Mouse (Mus musculus) forebrain, embryonic 14.5 days (tissue): Measurements from ENCODE around the gene Cdc42ep1. TPM values are rescaled to one million over a fixed set of nuclear protein-coding genes. Genes with fewer than 3 reads are reported as not detected.
A peak's percentile ranks its signal among the peaks of the same experiment; 100 is the strongest.

Experiments used
- ATAC-seq: fragments of 200-750 bp; cut with Nextera tagmentation; 2 replicates; pipeline ENCODE4 v1.8.0; 2017; ENCODE audit warnings: mild to moderate bottlenecking, moderate library complexity
- DNase-seq: peaks from one replicate; pipeline ENCODE4 v3.0.0-alpha.2; 2015; ENCODE audit warnings: low spot score
- H3K27ac ChIP-seq: fragments of 300-500 bp; sonication (generic); 2 replicates; pipeline ENCODE4 v1.5.1; 2014; ENCODE audit warnings: low read depth, mild to moderate bottlenecking, control low read depth, low read length, moderate library complexity
- H3K27me3 ChIP-seq: fragments of 300-500 bp; sonication (generic); replicated peaks from 2 replicates; pipeline ENCODE4 v1.6.1; 2014; ENCODE audit warnings: low read length, control low read depth, mixed read lengths; ENCODE audit not compliant: control insufficient read depth, insufficient read depth
- H3K36me3 ChIP-seq: fragments of 300-500 bp; sonication (generic); 2 replicates; pipeline ENCODE4 v1.6.1; 2014; ENCODE audit warnings: low read length, control low read depth; ENCODE audit not compliant: control insufficient read depth, insufficient read depth
- H3K4me1 ChIP-seq: fragments of 300-500 bp; sonication (generic); 2 replicates; pipeline ENCODE4 v1.6.1; 2014; ENCODE audit warnings: antibody characterized with exemption, low read length, control low read depth; ENCODE audit not compliant: control insufficient read depth, insufficient read depth
- H3K4me2 ChIP-seq: fragments of 300-500 bp; sonication (generic); 2 replicates; pipeline ENCODE4 v1.6.1; 2014; ENCODE audit warnings: mild to moderate bottlenecking, control low read depth, low read length
- H3K4me3 ChIP-seq: fragments of 300-500 bp; sonication (generic); 2 replicates; pipeline ENCODE4 v1.5.1; 2014; ENCODE audit warnings: low read depth, low read length, control low read depth
- H3K9ac ChIP-seq: fragments of 300-500 bp; sonication (generic); 2 replicates; pipeline ENCODE4 v1.6.1; 2014; ENCODE audit warnings: mild to moderate bottlenecking, low read length, control low read depth, moderate library complexity
- H3K9me3 ChIP-seq: fragments of 300-500 bp; sonication (generic); replicated peaks from 2 replicates; pipeline ENCODE4 v1.6.1; 2016; ENCODE audit warnings: low read length, control low read depth, mixed read lengths; ENCODE audit not compliant: control insufficient read depth
- WGBS: fragments of 180-500 bp; shearing (Covaris S2); extraction: QIAGEN DNeasy Blood & Tissue Kit; methylation state at CpG from one replicate; pipeline ENCODE4 v1.1.7; 2014; 5-methylcytosine and 5-hydroxymethylcytosine counted together
- microRNA-seq: library from miRNA; unstranded; fragments of <30 nt; microRNA quantifications from one replicate; pipeline ENCODE4, GENCODE M21; 2016
- polyA plus RNA-seq: library from polyadenylated mRNA; unstranded; fragments of >200 nt; fragmentation: Nextera tagmentation; extraction: Ambion mirVana; gene quantifications from 2 replicates; pipeline ENCODE4 v1.2.1, GENCODE M21; 2014

The Cdc42ep1 gene
- polyA plus RNA-seq, 1 experiment from 2014 or later, result 5.1 TPM

- ATAC-seq (no peak), DNase-seq (no peak)
- H3K36me3 ChIP-seq, result peaks cover 41% of the 10 kb centered on the region
- H3K27ac ChIP-seq, result no peak overlapping the region
- H3K4me3 ChIP-seq, result no peak overlapping the region
- WGBS, result 97% methylated on average over 2 of the region's 2 CpGs
- H3K9ac ChIP-seq, result no peak overlapping the region
- peaks cover 4% of the 10 kb centered on the region; the same call in 1 of the 2 replicates for H3K4me1 ChIP-seq
- H3K9me3 ChIP-seq, result no peaks in the 10 kb centered on the region
- no peak overlapping the region for H3K4me2 ChIP-seq
- H3K27me3 ChIP-seq, result 0 out of 2 replicates have a peak, but pooled peaks cover under 1% of the 10 kb centered on the region
Observed at GRCm38 (mm10) chr15:78895741-78896140, 53.3 kb downstream of the Cdc42ep1 start.

GRCm38 (mm10) chr15:78896149-78896548 lies 53.7 kb downstream of the Cdc42ep1 start:
- Histone ChIP-seq H3K36me3 (peaks cover 37% of the 10 kb centered on the region), H3K4me1 (peaks cover 4% of the 10 kb centered on the region; the same call in 1 of the 2 replicates), H3K9ac (no peak overlapping the region), H3K27ac (no peak overlapping the region), H3K4me3 (no peak overlapping the region), H3K27me3 (0 out of 2 replicates have a peak, but pooled peaks cover 3% of the 10 kb centered on the region), H3K9me3 (no peaks in the 10 kb centered on the region), H3K4me2 (no peak overlapping the region)
- 96% methylated on average over 3 of the region's 3 CpGs for WGBS
- ATAC-seq (no peak), DNase-seq (no peak)

DNA sequence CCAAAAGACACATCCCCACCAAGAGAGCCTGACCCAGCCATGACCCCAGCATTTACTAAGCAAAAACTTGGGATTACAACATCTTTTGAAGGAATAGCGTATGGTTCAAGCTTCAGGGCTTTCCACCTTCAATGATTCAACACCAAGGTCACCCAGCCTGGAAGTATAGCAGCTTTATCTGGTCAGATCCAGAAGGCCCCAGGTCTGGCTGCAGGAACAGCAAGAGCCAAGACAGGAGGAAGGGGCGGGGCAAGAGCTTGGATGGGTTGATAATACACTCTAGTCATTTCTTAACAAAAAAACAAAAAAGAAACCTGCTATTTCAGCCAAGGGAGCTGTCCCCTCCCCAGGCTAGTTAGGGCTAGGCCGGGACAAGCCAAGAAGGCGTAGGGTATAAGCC lies 55.1 kb downstream of the Cdc42ep1 start:
- Histone ChIP-seq H3K4me1 (peaks cover 4% of the 10 kb centered on the region; the same call in 1 of the 2 replicates), H3K36me3 (peaks cover 24% of the 10 kb centered on the region), H3K9me3 (no peaks in the 10 kb centered on the region), H3K4me2 (no peak overlapping the region), H3K4me3 (no peak overlapping the region), H3K27me3 (0 out of 2 replicates have a peak, but pooled peaks cover 3% of the 10 kb centered on the region), H3K9ac (no peak overlapping the region), H3K27ac (no peak overlapping the region)
- DNase-seq (no peak), ATAC-seq (no peak)
- WGBS, result 86% methylated on average over 4 of the region's 4 CpGs

DNA sequence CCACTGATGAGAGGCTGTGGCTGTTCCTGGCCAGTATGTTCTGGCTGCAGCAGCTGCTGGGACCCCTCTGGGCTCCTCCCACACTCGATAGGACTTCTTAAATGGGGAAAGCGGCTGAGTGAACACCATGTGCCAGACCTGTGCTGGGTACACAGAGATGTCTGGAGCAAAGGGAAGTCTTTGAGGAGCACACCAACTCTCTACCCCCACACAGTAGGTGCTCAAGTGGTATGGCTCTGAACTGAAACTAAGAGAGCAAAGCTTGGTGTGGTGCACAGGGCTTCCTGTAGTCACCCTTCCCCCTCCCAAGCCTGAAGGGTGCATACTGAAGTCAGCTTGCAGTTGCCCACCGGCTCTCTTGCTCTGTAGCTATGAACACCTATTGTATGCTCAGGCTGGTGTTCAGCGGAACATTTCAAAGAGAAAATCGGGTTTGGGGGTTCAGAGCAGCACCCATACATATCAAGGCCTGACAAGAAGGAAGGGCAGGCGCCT lies 56.1 kb downstream of the Cdc42ep1 start:
- WGBS, result 58% methylated on average over 6 of the region's 6 CpGs
- H3K4me2 ChIP-seq, result no peak overlapping the region
- H3K27ac ChIP-seq, result no peak overlapping the region
- no peaks in the 10 kb centered on the region for H3K9me3 ChIP-seq
- no peak for DNase-seq
- no peak overlapping the region for H3K9ac ChIP-seq
- no peak overlapping the region for H3K4me3 ChIP-seq
- H3K4me1 ChIP-seq, result peaks cover 4% of the 10 kb centered on the region; the same call in 1 of the 2 replicates
- H3K27me3 ChIP-seq, result 0 out of 2 replicates have a peak, but pooled peaks cover 3% of the 10 kb centered on the region
- H3K36me3 ChIP-seq, result peaks cover 15% of the 10 kb centered on the region
- ATAC-seq, result no peak

DNA sequence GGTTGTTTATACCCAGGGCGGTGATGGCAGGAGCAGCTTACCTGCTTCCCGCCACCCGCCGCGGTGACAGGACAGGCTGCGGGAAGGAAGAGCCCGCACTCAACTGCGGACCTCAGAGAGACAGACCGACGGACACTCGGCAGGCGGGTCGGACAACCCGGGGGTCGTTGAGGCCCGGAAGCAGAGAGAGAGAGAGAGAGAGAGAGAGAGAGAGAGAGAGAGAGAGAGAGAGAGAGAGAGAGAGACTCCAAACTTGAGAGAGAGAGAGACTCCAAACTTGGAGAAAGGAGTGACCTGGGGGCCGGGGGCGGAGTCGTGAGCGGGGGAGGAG lies 57.0 kb downstream of the Cdc42ep1 start, which contains the start of gene Gm49510:
Gene Gm49510, plus strand, starts transcription at position 259 of the 331 bp plus-strand sequence.
- peak within 1 kb of the TSS; percentile 17; the same call in 1 of the 2 replicates for H3K27ac ChIP-seq
- ATAC-seq, result no peak
- 0 out of 2 replicates have a peak, but pooled peaks cover 3% of the 10 kb centered on the region for H3K27me3 ChIP-seq
- DNase-seq, result no peak
- H3K36me3 ChIP-seq, result peaks cover 9% of the 10 kb centered on the region; the same call in 1 of the 2 replicates
- H3K4me2 ChIP-seq, result peak within 1 kb of the TSS; percentile 88
- peak within 1 kb of the TSS; percentile 46 for H3K4me3 ChIP-seq
- peaks cover 4% of the 10 kb centered on the region; the same call in 1 of the 2 replicates for H3K4me1 ChIP-seq
- 2% methylated on average over 17 of the region's 20 CpGs for WGBS
- peak within 1 kb of the TSS; percentile 69 for H3K9ac ChIP-seq
- no peaks in the 10 kb centered on the region for H3K9me3 ChIP-seq

- peak within 1 kb of the TSS; percentile 17; the same call in 1 of the 2 replicates for H3K27ac ChIP-seq
- DNase-seq, result peak; percentile 50
- peaks cover 4% of the 10 kb centered on the region; the same call in 1 of the 2 replicates for H3K4me1 ChIP-seq
- H3K9ac ChIP-seq, result peak within 1 kb of the TSS; percentile 69
- 0 out of 2 replicates have a peak, but pooled peaks cover 3% of the 10 kb centered on the region for H3K27me3 ChIP-seq
- 2% methylated on average over 47 of the region's 47 CpGs for WGBS
- peak within 1 kb of the TSS; percentile 46 for H3K4me3 ChIP-seq
- H3K4me2 ChIP-seq, result peak within 1 kb of the TSS; percentile 88
- peak; percentile 50; the same call in 1 of the 2 replicates for ATAC-seq
- no peaks in the 10 kb centered on the region for H3K9me3 ChIP-seq
- peaks cover 4% of the 10 kb centered on the region; the same call in 1 of the 2 replicates for H3K36me3 ChIP-seq
Observed at GRCm38 (mm10) chr15:78899740-78900584, 57.5 kb downstream of the Cdc42ep1 start, which contains the start of gene Sh3bp1. Gene Sh3bp1 (plus strand): TSS chr15:78899768.

Small RNA genes within 50 kb of the gene (microRNA-seq; reads per million reads assigned to microRNA genes)
- not detected for gene Mir6955

Other genes starting within 250 kb of the Cdc42ep1 start
- gene Cyth4, start 245.6 kb upstream of the Cdc42ep1 start, polyA plus RNA-seq, result 2.4 and 2.7 TPM in 2 replicates
- 3.7 and 5.3 TPM in 2 replicates for gene Elfn2, start 123.9 kb upstream of the Cdc42ep1 start, polyA plus RNA-seq
- 48.2 and 51.5 TPM in 2 replicates for gene Mfng, start 69.1 kb upstream of the Cdc42ep1 start, polyA plus RNA-seq
- gene Card10, start 39.6 kb upstream of the Cdc42ep1 start, polyA plus RNA-seq, result 1.1 and 1.4 TPM in 2 replicates
- gene Lgals2, start 12.9 kb downstream of the Cdc42ep1 start, polyA plus RNA-seq, result not detected in 2 replicates
- 34.8 and 46.5 TPM in 2 replicates for gene Gga1, start 34.6 kb downstream of the Cdc42ep1 start, polyA plus RNA-seq
- gene Gm49510, start 57.0 kb downstream of the Cdc42ep1 start, polyA plus RNA-seq, result not detected in 2 replicates
- 4.2 and 5.8 TPM in 2 replicates for gene Sh3bp1, start 57.1 kb downstream of the Cdc42ep1 start, polyA plus RNA-seq
- gene Pdxp, start 71.3 kb downstream of the Cdc42ep1 start, polyA plus RNA-seq, result 101 and 109 TPM in 2 replicates
- 89.0 and 98.0 TPM in 2 replicates for gene Lgals1, start 84.1 kb downstream of the Cdc42ep1 start, polyA plus RNA-seq
- gene Nol12, start 92.3 kb downstream of the Cdc42ep1 start, polyA plus RNA-seq, result 63.4 and 73.8 TPM in 2 replicates
- 29.3 and 38.7 TPM in 2 replicates for gene Triobp, start 105.1 kb downstream of the Cdc42ep1 start, polyA plus RNA-seq
- 155 and 238 TPM in 2 replicates for gene H1f0, start 185.8 kb downstream of the Cdc42ep1 start, polyA plus RNA-seq
- gene Galr3, start 199.3 kb downstream of the Cdc42ep1 start, polyA plus RNA-seq, result not detected in 2 replicates
- gene Ankrd54, start 220.3 kb downstream of the Cdc42ep1 start, polyA plus RNA-seq, result 51.3 and 53.3 TPM in 2 replicates
- gene Eif3l, start 232.6 kb downstream of the Cdc42ep1 start, polyA plus RNA-seq, result 191 and 209 TPM in 2 replicates